Mouse (Mus musculus) ES-E14 (cell line): ENCODE data around the gene Myo15b. TPM values are rescaled to one million over a fixed set of nuclear protein-coding genes. Genes with fewer than 3 reads are reported as not detected.

Experiments
- DNase-seq: peaks from one replicate; pipeline ENCODE4 v3.0.0-alpha.2; 2013; ENCODE audit warnings: low read depth, low spot score
- H3K27ac ChIP-seq: 2 replicates; pipeline ENCODE4 v1.5.1; 2012; ENCODE audit warnings: low read depth, mild to moderate bottlenecking, low read length, moderate library complexity, mixed read lengths; ENCODE audit not compliant: poor library complexity, insufficient read depth, severe bottlenecking
- H3K36me3 ChIP-seq: 2 replicates; pipeline ENCODE4 v1.6.1; 2012; ENCODE audit warnings: mild to moderate bottlenecking, low read length, moderate library complexity, mixed read lengths; ENCODE audit not compliant: control insufficient read depth, poor library complexity, insufficient read depth, severe bottlenecking
- H3K4me1 ChIP-seq, 2 experiments: fragments of 150-350 bp in 1 of 2; sonication (generic) in 1 of 2; 2 replicates each; pipeline ENCODE4 v1.6.1; 2012; ENCODE audit warnings: low read length in 2 of 2, mild to moderate bottlenecking in 1 of 2, mixed read lengths in 1 of 2; ENCODE audit not compliant: control insufficient read depth in 2 of 2, insufficient read depth in 2 of 2, poor library complexity in 1 of 2
- H3K4me3 ChIP-seq, 2 experiments: fragments of 150-350 bp in 1 of 2; sonication (generic) in 1 of 2; 2 replicates each; pipeline ENCODE4 v1.5.1; 2012; ENCODE audit warnings: low read length in 2 of 2, low read depth in 1 of 2, mild to moderate bottlenecking in 1 of 2, mixed read lengths in 1 of 2; ENCODE audit not compliant: insufficient read depth in 1 of 2, poor library complexity in 1 of 2, severe bottlenecking in 1 of 2
- H3K9ac ChIP-seq: 2 replicates; pipeline ENCODE4 v1.6.1; 2012; ENCODE audit warnings: low read depth, mild to moderate bottlenecking, low read length, mixed read lengths; ENCODE audit not compliant: poor library complexity, insufficient read depth, severe bottlenecking
- H3K9me3 ChIP-seq: fragments of 150-350 bp; sonication (generic); 2 replicates; pipeline ENCODE4 v1.6.1; 2012; ENCODE audit warnings: low read depth, mild to moderate bottlenecking, low read length; ENCODE audit not compliant: control insufficient read depth, insufficient read depth
- CHD2 ChIP-seq: IDR thresholded peaks from 2 replicates; pipeline ENCODE4 v1.6.1; 2014; ENCODE audit warnings: mild to moderate bottlenecking, low read depth, low read length, inconsistent platforms
- HCFC1 ChIP-seq: IDR thresholded peaks from 2 replicates; pipeline ENCODE4 v1.6.1; 2012; ENCODE audit warnings: low read length, inconsistent platforms, borderline replicate concordance; ENCODE audit not compliant: insufficient read depth
- MAFK ChIP-seq: IDR thresholded peaks from 2 replicates; pipeline ENCODE4 v1.6.1; 2014; ENCODE audit warnings: mild to moderate bottlenecking, low read depth, low read length, inconsistent platforms; ENCODE audit not compliant: insufficient read depth
- ZC3H11A ChIP-seq: IDR thresholded peaks from 2 replicates; pipeline ENCODE4 v1.6.1; 2012; ENCODE audit warnings: low read depth, mild to moderate bottlenecking, inconsistent platforms, low read length, borderline replicate concordance
- ZNF384 ChIP-seq: IDR thresholded peaks from 2 replicates; pipeline ENCODE4 v1.6.1; 2012; ENCODE audit warnings: low read depth, low read length, inconsistent platforms
- in situ Hi-C, 2 experiments: fragments of 600-800 bp; cut with MboI; formaldehyde crosslinking; loops; one replicate each; pipeline ENCODE4 v1.15.1; 2025; ENCODE audit warnings: low sequenced_read_pairs in 2 of 2, inconsistent platforms in 1 of 2; ENCODE audit not compliant: unreplicated experiment in 2 of 2
- total RNA-seq: library from RNA; depleted of rRNA; stranded (reverse); fragments of 300-350 nt; gene quantifications from 2 replicates; pipeline ENCODE4 v1.2.3, GENCODE M21; 2012

Myo15b gene
- total RNA-seq, 1 experiment, result 4.6 TPM

- Histone ChIP-seq H3K9me3 (no peaks in the 10 kb centered on the region), H3K27ac (no peak within 1 kb of the TSS), H3K36me3 (peaks cover 23% of the 10 kb centered on the region), H3K9ac (peak within 1 kb of the TSS; percentile 75), H3K4me3 (peak within 1 kb of the TSS; percentile 75 to 95), H3K4me1 (peaks cover 1 to 15% of the 10 kb centered on the region in 2 experiments; a peak in 2 of 4 replicates)
- in situ Hi-C loops, result no loop called here
- TF ChIP-seq ZC3H11A, result no peak
- no peak for TF ChIP-seq CHD2
- no peak for TF ChIP-seq ZNF384
- peak; percentile 14; the same call in 1 of the 2 replicates for TF ChIP-seq HCFC1
- DNase-seq, result peak; percentile 90
Observed at GRCm38 (mm10) chr11:115823774-115824740, 34.1 kb upstream of the Myo15b start, which contains the start of gene Llgl2. Gene Llgl2 (plus strand): TSS chr11:115824049.

- no peak for TF ChIP-seq ZNF384
- TF ChIP-seq CHD2, result no peak
- TF ChIP-seq HCFC1, result no peak
- no peak for TF ChIP-seq MAFK
- no peak for TF ChIP-seq ZC3H11A
- no peaks in the 10 kb centered on the region for H3K9me3 ChIP-seq
- H3K4me3 ChIP-seq, result peak overlapping the region; percentile 75 to 95
- in situ Hi-C loops, result no loop called here
- no peak overlapping the region for H3K27ac ChIP-seq
- peaks cover 23% of the 10 kb centered on the region for H3K36me3 ChIP-seq
- H3K9ac ChIP-seq, result peak overlapping the region; percentile 75
- DNase-seq, result no peak
- H3K4me1 ChIP-seq, result peaks cover 1 to 22% of the 10 kb centered on the region in 2 experiments; a peak in 2 of 4 replicates
Observed at GRCm38 (mm10) chr11:115824813-115825212, 33.4 kb upstream of the Myo15b start.

DNA sequence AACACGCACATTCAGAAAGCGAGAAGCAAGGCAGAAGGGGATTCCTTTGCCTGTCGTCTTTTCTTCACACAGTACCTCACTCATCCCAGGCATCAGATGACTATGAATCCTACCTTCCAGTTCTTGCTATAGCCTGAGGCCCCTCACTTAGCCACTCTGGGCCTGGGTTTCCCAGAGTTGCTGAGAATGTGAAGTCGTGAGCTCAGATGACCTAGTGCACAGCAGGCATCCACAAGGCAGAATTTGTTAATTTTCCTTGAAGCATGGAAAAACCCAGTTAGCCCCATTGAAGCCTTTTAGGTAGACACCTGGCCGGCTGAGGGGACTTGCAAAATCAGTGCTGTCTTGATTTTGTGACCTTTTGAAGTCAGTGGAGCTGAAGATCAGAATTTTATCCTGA is 31.7 kb upstream of the Myo15b start:
- Histone ChIP-seq H3K27ac (no peak overlapping the region; the same call in 1 of the 2 replicates), H3K36me3 (peaks cover 9% of the 10 kb centered on the region), H3K4me1 (peaks cover 7 to 31% of the 10 kb centered on the region in 2 experiments; a peak in 3 of 4 replicates)

GRCm38 (mm10) chr11:115827624-115828023 is 30.6 kb upstream of the Myo15b start:
- Histone ChIP-seq H3K4me1 (peaks cover 13 to 39% of the 10 kb centered on the region in 2 experiments; a peak in 3 of 4 replicates), H3K36me3 (peaks cover 1% of the 10 kb centered on the region), H3K9me3 (no peaks in the 10 kb centered on the region), H3K9ac (no peak overlapping the region), H3K4me3 (no peak overlapping the region), H3K27ac (no peak overlapping the region)
- in situ Hi-C loops, result no loop called here
- no peak for DNase-seq
- no peak for TF ChIP-seq CHD2
- no peak for TF ChIP-seq HCFC1
- no peak for TF ChIP-seq MAFK
- no peak for TF ChIP-seq ZNF384
- TF ChIP-seq ZC3H11A, result no peak

More for the DNA sequence above, 31.7 kb upstream of the Myo15b start:
- DNase-seq, result no peak
- no peak overlapping the region for H3K9ac ChIP-seq
- TF ChIP-seq ZNF384, result no peak
- no peak for TF ChIP-seq HCFC1
- TF ChIP-seq ZC3H11A, result no peak
- no peak for TF ChIP-seq MAFK
- TF ChIP-seq CHD2, result no peak
- H3K4me3 ChIP-seq, result no peak overlapping the region
- in situ Hi-C loops, result no loop called here
- no peaks in the 10 kb centered on the region for H3K9me3 ChIP-seq
